Mouse (Mus musculus): ENCODE results near the gene Serpinb7. TPM values are rescaled to one million over a fixed set of nuclear protein-coding genes. Genes with fewer than 3 reads are reported as not detected.

Serpinb7 gene
- polyA plus RNA-seq, 1 experiment from 2014 or later = not detected

- no peak overlapping the region for H3K27ac ChIP-seq (ENCODE audit: low read length)
- WGBS = 40% methylated on average over 5 of the region's 5 CpGs
These were observed 45.9 kb downstream of the Serpinb7 start for GRCm38 (mm10) chr1:107445352-107445751.

GRCm38 (mm10) chr1:107447228-107447931 is 47.9 kb downstream of the Serpinb7 start:
- ATAC-seq = no peak
- Histone ChIP-seq H3K4me2 (ENCODE audit: low read length) (no peak overlapping the region), H3K4me1 (replicated peaks; ENCODE audit: control insufficient read depth, insufficient read depth, low read length) (no peaks in the 10 kb centered on the region), H3K27ac (ENCODE audit: low read length) (no peak overlapping the region), H3K9me3 (ENCODE audit: control insufficient read depth, low read length) (no peaks in the 10 kb centered on the region), H3K9ac (replicated peaks; ENCODE audit: low read depth, low read length) (no peak overlapping the region), H3K36me3 (ENCODE audit: control insufficient read depth, insufficient read depth) (no peaks in the 10 kb centered on the region), H3K4me3 (replicated peaks; ENCODE audit: low read length) (no peak overlapping the region), H3K27me3 (replicated peaks; ENCODE audit: control insufficient read depth, insufficient read depth, low read length) (no peaks in the 10 kb centered on the region)
- 74% methylated on average over 3 of the region's 3 CpGs for WGBS

More at GRCm38 (mm10) chr1:107445352-107445751, 45.9 kb downstream of the Serpinb7 start:
- H3K4me1 ChIP-seq (replicated peaks; ENCODE audit: control insufficient read depth, insufficient read depth, low read length) = no peaks in the 10 kb centered on the region
- no peak overlapping the region for H3K9ac ChIP-seq (replicated peaks; ENCODE audit: low read depth, low read length)
- H3K36me3 ChIP-seq (ENCODE audit: control insufficient read depth, insufficient read depth) = no peaks in the 10 kb centered on the region
- no peak overlapping the region for H3K4me3 ChIP-seq (replicated peaks; ENCODE audit: low read length)
- no peak for ATAC-seq
- H3K4me2 ChIP-seq (ENCODE audit: low read length) = no peak overlapping the region
- no peaks in the 10 kb centered on the region for H3K27me3 ChIP-seq (replicated peaks; ENCODE audit: control insufficient read depth, insufficient read depth, low read length)
- no peaks in the 10 kb centered on the region for H3K9me3 ChIP-seq (ENCODE audit: control insufficient read depth, low read length)

GRCm38 (mm10) chr1:107479909-107480308 is 80.5 kb downstream of the Serpinb7 start:
- no peak overlapping the region for H3K4me2 ChIP-seq (ENCODE audit: low read length)
- no peaks in the 10 kb centered on the region for H3K9me3 ChIP-seq (ENCODE audit: control insufficient read depth, low read length)
- no peaks in the 10 kb centered on the region for H3K4me1 ChIP-seq (replicated peaks; ENCODE audit: control insufficient read depth, insufficient read depth, low read length)
- H3K4me3 ChIP-seq (replicated peaks; ENCODE audit: low read length) = no peak overlapping the region
- no peak overlapping the region for H3K27ac ChIP-seq (ENCODE audit: low read length)
- no peaks in the 10 kb centered on the region for H3K27me3 ChIP-seq (replicated peaks; ENCODE audit: control insufficient read depth, insufficient read depth, low read length)
- no peak for ATAC-seq
- H3K36me3 ChIP-seq (ENCODE audit: control insufficient read depth, insufficient read depth) = no peaks in the 10 kb centered on the region
- H3K9ac ChIP-seq (replicated peaks; ENCODE audit: low read depth, low read length) = no peak overlapping the region

GRCm38 (mm10) chr1:107481452-107481851 is 82.0 kb downstream of the Serpinb7 start:
- H3K9ac ChIP-seq (replicated peaks; ENCODE audit: low read depth, low read length) = no peak overlapping the region
- 21% methylated on average over 11 of the region's 11 CpGs for WGBS
- no peak overlapping the region for H3K4me3 ChIP-seq (replicated peaks; ENCODE audit: low read length)
- H3K4me1 ChIP-seq (replicated peaks; ENCODE audit: control insufficient read depth, insufficient read depth, low read length) = no peaks in the 10 kb centered on the region
- ATAC-seq = peak; percentile 96
- no peaks in the 10 kb centered on the region for H3K36me3 ChIP-seq (ENCODE audit: control insufficient read depth, insufficient read depth)
- no peaks in the 10 kb centered on the region for H3K27me3 ChIP-seq (replicated peaks; ENCODE audit: control insufficient read depth, insufficient read depth, low read length)
- peak overlapping the region; percentile 29; the same call in 1 of the 2 replicates for H3K4me2 ChIP-seq (ENCODE audit: low read length)
- no peaks in the 10 kb centered on the region for H3K9me3 ChIP-seq (ENCODE audit: control insufficient read depth, low read length)
- no peak overlapping the region for H3K27ac ChIP-seq (ENCODE audit: low read length)

- Histone ChIP-seq H3K4me1 (replicated peaks; ENCODE audit: control insufficient read depth, insufficient read depth, low read length) (no peaks in the 10 kb centered on the region), H3K27ac (ENCODE audit: low read length) (no peak overlapping the region), H3K4me3 (replicated peaks; ENCODE audit: low read length) (no peak overlapping the region), H3K4me2 (ENCODE audit: low read length) (no peak overlapping the region), H3K36me3 (ENCODE audit: control insufficient read depth, insufficient read depth) (no peaks in the 10 kb centered on the region), H3K9ac (replicated peaks; ENCODE audit: low read depth, low read length) (no peak overlapping the region), H3K27me3 (replicated peaks; ENCODE audit: control insufficient read depth, insufficient read depth, low read length) (no peaks in the 10 kb centered on the region), H3K9me3 (ENCODE audit: control insufficient read depth, low read length) (no peaks in the 10 kb centered on the region)
- WGBS = 81% methylated on average over 8 of the region's 8 CpGs
- no peak for ATAC-seq
These were observed 90.1 kb downstream of the Serpinb7 start for GRCm38 (mm10) chr1:107489577-107489976.

GRCm38 (mm10) chr1:107496789-107497188 is 97.3 kb downstream of the Serpinb7 start:
- Histone ChIP-seq H3K27ac (ENCODE audit: low read length) (no peak overlapping the region), H3K4me1 (replicated peaks; ENCODE audit: control insufficient read depth, insufficient read depth, low read length) (no peaks in the 10 kb centered on the region), H3K9ac (replicated peaks; ENCODE audit: low read depth, low read length) (no peak overlapping the region), H3K4me2 (ENCODE audit: low read length) (no peak overlapping the region), H3K36me3 (ENCODE audit: control insufficient read depth, insufficient read depth) (no peaks in the 10 kb centered on the region), H3K4me3 (replicated peaks; ENCODE audit: low read length) (no peak overlapping the region), H3K9me3 (ENCODE audit: control insufficient read depth, low read length) (no peaks in the 10 kb centered on the region), H3K27me3 (replicated peaks; ENCODE audit: control insufficient read depth, insufficient read depth, low read length) (no peaks in the 10 kb centered on the region)
- 94% methylated on average over 2 of the region's 2 CpGs for WGBS
- ATAC-seq = no peak

GRCm38 (mm10) chr1:107502025-107502424 is 102.6 kb downstream of the Serpinb7 start:
- ATAC-seq = no peak
- no peaks in the 10 kb centered on the region for H3K9me3 ChIP-seq (ENCODE audit: control insufficient read depth, low read length)
- H3K36me3 ChIP-seq (ENCODE audit: control insufficient read depth, insufficient read depth) = no peaks in the 10 kb centered on the region

More at GRCm38 (mm10) chr1:107502025-107502424, 102.6 kb downstream of the Serpinb7 start:
- no peak overlapping the region for H3K4me3 ChIP-seq (replicated peaks; ENCODE audit: low read length)
- no peaks in the 10 kb centered on the region for H3K27me3 ChIP-seq (replicated peaks; ENCODE audit: control insufficient read depth, insufficient read depth, low read length)
- H3K27ac ChIP-seq (ENCODE audit: low read length) = no peak overlapping the region
- no peak overlapping the region for H3K4me2 ChIP-seq (ENCODE audit: low read length)
- no peaks in the 10 kb centered on the region for H3K4me1 ChIP-seq (replicated peaks; ENCODE audit: control insufficient read depth, insufficient read depth, low read length)
- H3K9ac ChIP-seq (replicated peaks; ENCODE audit: low read depth, low read length) = no peak overlapping the region

Other genes starting within 250 kb of the Serpinb7 start
- not detected in 2 replicates for gene Serpinb3b, start 121.3 kb upstream of the Serpinb7 start, polyA plus RNA-seq (2015; fragmentation: Nextera tagmentation; extraction: Ambion mirVana)
- gene Serpinb3c, start 121.3 kb upstream of the Serpinb7 start, polyA plus RNA-seq (2015; fragmentation: Nextera tagmentation; extraction: Ambion mirVana) = not detected in 2 replicates
- gene Serpinb11, start 38.5 kb upstream of the Serpinb7 start, polyA plus RNA-seq (2015; fragmentation: Nextera tagmentation; extraction: Ambion mirVana) = 0.19 TPM in 1 of 2 replicates, not detected in the other
- gene Serpinb2, start 111.8 kb downstream of the Serpinb7 start, polyA plus RNA-seq (2015; fragmentation: Nextera tagmentation; extraction: Ambion mirVana) = 0.16 and 0.20 TPM in 2 replicates
- 0.22 and 0.52 TPM in 2 replicates for gene Serpinb8, start 190.4 kb downstream of the Serpinb7 start, polyA plus RNA-seq (2015; fragmentation: Nextera tagmentation; extraction: Ambion mirVana)